Mouse (Mus musculus): Measurements from ENCODE around the gene Zcchc2. TPM values are rescaled to one million over a fixed set of nuclear protein-coding genes. Genes with fewer than 3 reads are reported as not detected.

Zcchc2 gene
- polyA plus RNA-seq, 2 experiments: 2.8 to 12.1 TPM

DNA sequence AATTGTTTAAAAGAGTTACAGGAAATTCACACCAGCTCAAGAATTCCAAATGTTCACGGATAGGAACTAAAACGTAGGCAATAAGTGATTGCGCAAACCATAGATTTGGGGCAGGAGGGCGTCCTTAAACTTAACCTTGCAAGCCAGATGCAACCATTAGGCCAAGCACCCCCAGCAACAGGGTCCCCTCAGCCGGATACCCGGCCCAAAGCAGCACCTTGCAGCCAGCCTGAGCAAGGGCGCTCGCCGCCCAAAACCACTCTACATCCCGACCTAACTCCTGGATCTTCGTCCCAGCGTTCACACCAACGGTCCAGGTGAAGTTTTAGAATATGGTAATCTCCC lies 594 bp upstream of the Zcchc2 start:
- H3K4me3 ChIP-seq (replicated peaks; ENCODE audit: low read length): peak overlapping the region; percentile 77
- TF ChIP-seq POLR2A (IDR thresholded peaks at IDR 0.05; ENCODE audit: borderline replicate concordance, extremely low read depth, insufficient read depth, insufficient read length): no peak
- H3K4me2 ChIP-seq (replicated peaks; ENCODE audit: low read depth, low read length, severe bottlenecking): peak overlapping the region; percentile 80
- no peak overlapping the region for H3K27ac ChIP-seq (replicated peaks; ENCODE audit: low read depth, low read length)
- H3K4me1 ChIP-seq (ENCODE audit: control insufficient read depth, insufficient read depth, low read length): peaks cover 31% of the 10 kb centered on the region
- no peaks in the 10 kb centered on the region for H3K27me3 ChIP-seq (ENCODE audit: control insufficient read depth, insufficient read depth, low read length)
- DNase-seq (ENCODE audit: low spot score) (no peak), ATAC-seq (ENCODE audit: low FRiP score, low read depth) (0 out of 2 replicates have a peak, but pooled peaks have one; percentile 1)
- H3K9ac ChIP-seq (ENCODE audit: low read depth, low read length, severe bottlenecking): peak overlapping the region; percentile 66
- under 1% methylated on average over 13 of the region's 13 CpGs for WGBS
- no peaks in the 10 kb centered on the region for H3K9me3 ChIP-seq (ENCODE audit: control insufficient read depth, low read length)
- H3K36me3 ChIP-seq (ENCODE audit: control insufficient read depth, insufficient read depth, low read length): no peaks in the 10 kb centered on the region

DNA sequence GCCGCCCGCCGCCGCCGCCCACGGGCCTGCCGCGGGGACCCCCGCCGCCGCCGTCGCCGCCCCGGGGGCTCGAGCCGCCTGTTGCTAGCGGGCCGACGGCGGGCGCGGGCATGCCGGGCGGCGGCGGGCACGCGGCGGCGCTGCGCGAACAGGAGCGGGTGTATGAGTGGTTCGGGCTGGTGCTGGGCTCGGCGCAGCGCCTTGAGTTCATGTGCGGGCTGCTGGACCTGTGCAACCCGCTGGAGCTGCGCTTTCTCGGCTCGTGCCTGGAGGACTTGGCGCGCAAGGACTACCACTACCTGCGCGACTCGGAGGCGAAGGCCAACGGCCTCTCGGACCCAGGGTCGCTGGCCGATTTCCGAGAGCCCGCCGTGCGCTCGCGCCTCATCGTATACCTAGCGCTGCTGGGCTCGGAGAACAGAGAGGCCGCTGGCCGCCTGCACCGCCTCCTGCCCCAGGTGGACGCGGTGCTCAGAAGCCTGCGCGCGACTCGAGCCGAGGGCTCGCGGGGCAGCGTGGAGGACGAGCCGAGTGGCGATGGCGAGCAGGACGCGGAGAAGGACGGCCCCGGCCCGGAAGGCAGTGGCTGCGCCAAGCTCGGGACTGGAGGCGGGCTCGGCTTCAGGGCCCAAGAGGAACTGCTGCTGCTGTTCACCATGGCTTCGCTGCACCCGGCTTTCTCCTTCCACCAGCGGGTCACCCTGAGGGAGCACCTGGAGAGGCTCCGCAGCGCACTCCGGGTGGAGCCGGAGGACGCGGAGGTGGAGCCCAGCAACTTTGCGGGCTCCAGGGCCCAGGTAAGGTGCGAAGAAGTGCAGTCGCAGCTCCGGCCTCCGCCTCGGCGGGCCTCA lies 930 bp downstream of the Zcchc2 start:
- DNase-seq (ENCODE audit: low spot score): peak; percentile 58
- H3K4me3 ChIP-seq (replicated peaks; ENCODE audit: low read length): peak overlapping the region; percentile 77
- peak; percentile 16 for ATAC-seq (ENCODE audit: low FRiP score, low read depth)
- no peak for TF ChIP-seq POLR2A (IDR thresholded peaks at IDR 0.05; ENCODE audit: borderline replicate concordance, extremely low read depth, insufficient read depth, insufficient read length)
- no peaks in the 10 kb centered on the region for H3K27me3 ChIP-seq (ENCODE audit: control insufficient read depth, insufficient read depth, low read length)
- no peaks in the 10 kb centered on the region for H3K9me3 ChIP-seq (ENCODE audit: control insufficient read depth, low read length)
- peak overlapping the region; percentile 67 for H3K9ac ChIP-seq (ENCODE audit: low read depth, low read length, severe bottlenecking)
- peak overlapping the region; percentile 91 for H3K27ac ChIP-seq (replicated peaks; ENCODE audit: low read depth, low read length)
- no peaks in the 10 kb centered on the region for H3K36me3 ChIP-seq (ENCODE audit: control insufficient read depth, insufficient read depth, low read length)
- WGBS: under 1% methylated on average over 74 of the region's 104 CpGs
- H3K4me1 ChIP-seq (ENCODE audit: control insufficient read depth, insufficient read depth, low read length): peaks cover 35% of the 10 kb centered on the region
- H3K4me2 ChIP-seq (replicated peaks; ENCODE audit: low read depth, low read length, severe bottlenecking): peak overlapping the region; percentile 99

DNA sequence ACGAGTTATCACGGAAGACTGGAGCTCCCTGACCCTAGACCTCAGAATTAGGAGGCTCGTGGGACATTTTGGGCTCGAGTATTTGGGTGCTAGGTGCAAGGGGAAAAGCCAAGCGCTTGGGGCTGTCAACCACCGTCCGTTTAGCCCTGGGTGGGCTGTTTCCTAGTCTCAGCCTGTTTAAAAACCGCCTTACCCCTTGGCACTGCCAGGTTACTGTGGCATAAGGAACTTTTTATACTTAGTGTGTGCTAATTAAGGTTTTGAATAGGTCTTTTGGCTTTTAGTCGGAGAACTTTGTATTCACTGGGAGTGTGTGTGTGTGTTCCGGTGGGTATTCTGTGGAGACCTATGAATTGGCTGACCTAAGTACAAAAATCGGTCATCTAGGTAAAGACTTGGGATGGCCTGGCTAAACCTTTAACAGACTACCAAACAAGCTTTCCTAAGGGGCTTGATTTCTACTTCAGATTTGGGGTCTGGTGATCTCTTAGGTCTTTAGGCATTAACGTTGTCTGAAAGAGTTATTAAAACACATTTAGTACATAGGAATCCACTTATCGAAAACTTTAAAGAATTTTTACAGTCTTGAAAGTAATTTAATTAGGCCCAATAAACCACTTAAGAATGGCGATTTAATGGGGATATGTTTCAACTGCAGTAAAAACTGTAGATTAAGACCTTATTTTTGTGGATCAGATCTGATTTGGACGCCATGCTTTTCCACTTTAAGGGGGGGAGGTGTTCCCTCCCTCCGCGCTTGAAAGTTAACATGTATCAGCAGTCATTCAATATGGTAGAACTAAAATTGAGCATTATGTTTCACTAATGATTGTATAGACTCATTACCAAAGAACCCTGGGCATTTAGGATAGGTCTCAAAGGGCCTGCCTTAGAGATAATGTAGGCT lies 2.0 kb downstream of the Zcchc2 start:
- no peak overlapping the region for H3K27ac ChIP-seq (replicated peaks; ENCODE audit: low read depth, low read length)
- no peaks in the 10 kb centered on the region for H3K9me3 ChIP-seq (ENCODE audit: control insufficient read depth, low read length)
- no peaks in the 10 kb centered on the region for H3K27me3 ChIP-seq (ENCODE audit: control insufficient read depth, insufficient read depth, low read length)
- peak overlapping the region; percentile 67 for H3K9ac ChIP-seq (ENCODE audit: low read depth, low read length, severe bottlenecking)
- peak overlapping the region; percentile 99 for H3K4me2 ChIP-seq (replicated peaks; ENCODE audit: low read depth, low read length, severe bottlenecking)
- peaks cover 35% of the 10 kb centered on the region for H3K4me1 ChIP-seq (ENCODE audit: control insufficient read depth, insufficient read depth, low read length)
- WGBS: 18% methylated on average over 17 of the region's 17 CpGs
- H3K4me3 ChIP-seq (replicated peaks; ENCODE audit: low read length): peak overlapping the region; percentile 77
- ATAC-seq (ENCODE audit: low FRiP score, low read depth) (no peak), DNase-seq (ENCODE audit: low spot score) (no peak)
- H3K36me3 ChIP-seq (ENCODE audit: control insufficient read depth, insufficient read depth, low read length): no peaks in the 10 kb centered on the region
- TF ChIP-seq POLR2A (IDR thresholded peaks at IDR 0.05; ENCODE audit: borderline replicate concordance, extremely low read depth, insufficient read depth, insufficient read length): no peak

DNA sequence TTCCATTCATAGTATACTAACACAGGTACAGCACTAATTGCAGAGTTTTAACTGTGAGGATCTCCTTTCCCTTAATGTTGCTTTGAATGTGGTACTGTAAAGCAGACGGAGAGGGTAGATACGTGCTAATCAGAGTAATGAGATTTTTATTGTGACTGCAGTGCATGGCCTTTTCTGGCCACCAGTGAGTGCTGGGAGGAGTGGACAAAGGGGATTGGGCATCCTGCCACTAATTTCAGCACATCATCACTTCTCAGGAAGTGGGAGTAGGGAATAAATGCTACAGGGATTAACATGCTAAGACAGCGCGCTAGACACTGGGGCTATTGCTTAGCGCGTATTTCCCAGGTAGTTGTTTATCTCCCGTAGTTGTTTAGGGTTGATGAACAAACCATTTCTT lies 3.0 kb downstream of the Zcchc2 start:
- Histone ChIP-seq H3K4me2 (replicated peaks; ENCODE audit: low read depth, low read length, severe bottlenecking) (peak overlapping the region; percentile 99), H3K27me3 (ENCODE audit: control insufficient read depth, insufficient read depth, low read length) (no peaks in the 10 kb centered on the region), H3K9ac (ENCODE audit: low read depth, low read length, severe bottlenecking) (peak overlapping the region; percentile 67; the same call in 1 of the 2 replicates), H3K27ac (replicated peaks; ENCODE audit: low read depth, low read length) (no peak overlapping the region), H3K9me3 (ENCODE audit: control insufficient read depth, low read length) (no peaks in the 10 kb centered on the region), H3K4me3 (replicated peaks; ENCODE audit: low read length) (peak overlapping the region; percentile 73), H3K36me3 (ENCODE audit: control insufficient read depth, insufficient read depth, low read length) (no peaks in the 10 kb centered on the region), H3K4me1 (ENCODE audit: control insufficient read depth, insufficient read depth, low read length) (peaks cover 31% of the 10 kb centered on the region)
- TF ChIP-seq POLR2A (IDR thresholded peaks at IDR 0.05; ENCODE audit: borderline replicate concordance, extremely low read depth, insufficient read depth, insufficient read length): no peak
- no peak for ATAC-seq (ENCODE audit: low FRiP score, low read depth)
- WGBS: 7% methylated on average over 7 of the region's 7 CpGs
- DNase-seq (ENCODE audit: low spot score): no peak

DNA sequence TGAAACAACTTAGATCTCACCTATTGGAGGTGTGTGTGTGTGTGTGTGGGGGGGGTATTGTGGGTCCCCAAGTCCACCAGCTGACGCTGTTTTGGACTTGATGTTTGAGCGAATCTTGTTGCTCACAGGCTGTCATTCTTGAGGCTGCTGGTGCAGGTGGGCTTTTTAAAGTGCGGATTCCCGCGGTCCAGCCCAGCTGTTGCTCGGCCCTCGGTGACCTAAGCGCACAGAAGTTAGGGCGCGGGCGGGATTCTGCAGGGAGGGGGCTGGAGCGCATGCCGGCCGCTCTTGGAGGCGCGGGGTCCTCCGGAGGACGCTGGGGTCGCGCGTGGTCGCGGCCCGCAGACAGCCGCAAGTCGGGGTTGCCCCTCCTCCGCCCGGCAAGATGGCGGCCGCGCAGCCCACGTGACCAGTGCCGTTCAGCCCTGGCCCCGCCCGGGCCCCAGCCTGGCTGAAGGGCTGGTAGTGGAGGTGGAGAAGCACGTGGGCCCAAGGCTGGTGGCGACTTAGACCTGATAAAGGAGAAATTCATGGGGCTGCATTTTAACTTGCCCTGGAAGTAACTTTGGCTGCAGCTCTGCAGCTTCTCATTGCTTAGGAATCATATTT lies 3.5 kb downstream of the Zcchc2 start:
- peak overlapping the region; percentile 73 for H3K4me3 ChIP-seq (replicated peaks; ENCODE audit: low read length)
- no peaks in the 10 kb centered on the region for H3K27me3 ChIP-seq (ENCODE audit: control insufficient read depth, insufficient read depth, low read length)
- peak overlapping the region; percentile 67 for H3K9ac ChIP-seq (ENCODE audit: low read depth, low read length, severe bottlenecking)
- under 1% methylated on average over 20 of the region's 37 CpGs for WGBS
- TF ChIP-seq POLR2A (IDR thresholded peaks at IDR 0.05; ENCODE audit: borderline replicate concordance, extremely low read depth, insufficient read depth, insufficient read length): 0 out of 2 replicates have a peak, but pooled peaks have one; percentile 12
- DNase-seq (ENCODE audit: low spot score) (peak; percentile 75), ATAC-seq (ENCODE audit: low FRiP score, low read depth) (peak; percentile 70)
- peak overlapping the region; percentile 99 for H3K4me2 ChIP-seq (replicated peaks; ENCODE audit: low read depth, low read length, severe bottlenecking)
- no peaks in the 10 kb centered on the region for H3K9me3 ChIP-seq (ENCODE audit: control insufficient read depth, low read length)
- peaks cover 29% of the 10 kb centered on the region for H3K4me1 ChIP-seq (ENCODE audit: control insufficient read depth, insufficient read depth, low read length)
- H3K36me3 ChIP-seq (ENCODE audit: control insufficient read depth, insufficient read depth, low read length): no peaks in the 10 kb centered on the region
- no peak overlapping the region for H3K27ac ChIP-seq (replicated peaks; ENCODE audit: low read depth, low read length)
